Mouse (Mus musculus) duodenum, adult 2 months (tissue): ENCODE results near the gene Tdp1. TPM values are rescaled to one million over a fixed set of nuclear protein-coding genes. Genes with fewer than 3 reads are reported as not detected.

ENCODE experiments used
- polyA plus RNA-seq: library from polyadenylated mRNA; depleted of rRNA; stranded (reverse); fragments of >200 nt; gene quantifications from 2 replicates; pipeline ENCODE4 v1.2.3, GENCODE M21; 2012; ENCODE audit warnings: low replicate concordance; rRNA removed

The Tdp1 gene
- polyA plus RNA-seq: 3.1 and 4.3 TPM in 2 replicates

DNA sequence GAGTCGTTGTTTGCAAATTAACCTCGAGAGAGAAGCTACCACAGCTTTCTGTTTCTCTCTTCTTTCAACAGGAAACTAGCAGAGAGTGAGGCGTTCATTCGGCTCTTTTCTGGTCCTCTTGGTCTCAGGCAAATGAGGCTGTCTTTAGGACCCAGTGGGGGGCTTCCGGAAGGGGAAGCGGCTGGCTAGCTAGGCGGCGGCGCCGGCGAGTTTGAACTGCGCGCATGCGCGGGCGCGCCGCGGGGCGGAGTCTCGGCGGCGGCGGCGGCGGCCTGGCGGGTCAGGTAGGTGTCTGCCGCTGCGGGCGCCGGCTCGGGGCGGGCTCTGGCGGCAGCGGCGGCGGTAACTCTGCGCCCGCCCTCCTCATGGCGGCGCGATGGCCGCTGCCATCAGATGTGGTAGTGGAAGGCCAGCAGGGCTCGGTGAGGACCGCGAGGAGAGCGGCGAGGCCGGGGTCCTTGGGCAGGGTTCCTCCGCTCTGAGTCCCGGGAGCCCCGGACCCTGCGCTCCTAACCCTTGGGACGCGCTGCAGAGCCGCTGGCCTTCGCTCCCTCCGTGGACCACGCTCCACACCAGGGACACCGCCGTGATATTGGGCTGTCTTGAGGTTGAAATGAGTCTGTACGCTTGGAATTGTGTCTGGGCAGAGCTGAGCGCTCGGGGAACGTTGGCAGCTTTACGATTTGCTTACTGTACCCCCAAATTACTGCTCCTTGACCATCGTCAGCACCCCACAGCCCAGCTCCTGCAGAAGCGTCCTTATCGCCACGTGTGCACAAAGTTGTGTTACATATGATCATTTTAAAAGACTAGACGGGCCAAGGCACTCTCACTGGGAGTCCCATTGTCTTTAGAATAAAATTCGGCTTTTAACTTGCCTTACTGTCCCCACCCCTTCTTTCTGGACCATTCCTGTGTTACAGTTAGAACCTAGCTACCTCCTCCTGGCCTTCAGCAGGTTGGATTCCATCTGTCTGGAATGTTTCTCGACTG is at the start of gene Tdp1, which contains the start of gene Efcab11:
Gene Tdp1 (plus strand): TSS at position 249 of the 993 bp plus-strand sequence.
Gene Efcab11 (minus strand): TSS at position 171 of the 993 bp plus-strand sequence.

GRCm38 (mm10) chr12:99964301-99965202 is 80.2 kb downstream of the Tdp1 start, which contains the start of gene Kcnk13:
Kcnk13 (plus strand) TSS chr12:99964499.

Other genes starting within 250 kb of the Tdp1 start
- gene Efcab11, start 78 bp upstream of the Tdp1 start, polyA plus RNA-seq: 0.22 and 0.32 TPM in 2 replicates
- 0.14 and 0.24 TPM in 2 replicates for gene Kcnk13, start 80.0 kb downstream of the Tdp1 start, polyA plus RNA-seq
- gene Psmc1, start 225.6 kb downstream of the Tdp1 start, polyA plus RNA-seq: 11.3 and 13.4 TPM in 2 replicates